Mouse (Mus musculus): ENCODE measurements around the gene Galk1. TPM values are rescaled to one million over a fixed set of nuclear protein-coding genes. Genes with fewer than 3 reads are reported as not detected.

The Galk1 gene
- 10 to 100 TPM; 14.0 to 16.9 TPM for total RNA-seq (2021)

DNA sequence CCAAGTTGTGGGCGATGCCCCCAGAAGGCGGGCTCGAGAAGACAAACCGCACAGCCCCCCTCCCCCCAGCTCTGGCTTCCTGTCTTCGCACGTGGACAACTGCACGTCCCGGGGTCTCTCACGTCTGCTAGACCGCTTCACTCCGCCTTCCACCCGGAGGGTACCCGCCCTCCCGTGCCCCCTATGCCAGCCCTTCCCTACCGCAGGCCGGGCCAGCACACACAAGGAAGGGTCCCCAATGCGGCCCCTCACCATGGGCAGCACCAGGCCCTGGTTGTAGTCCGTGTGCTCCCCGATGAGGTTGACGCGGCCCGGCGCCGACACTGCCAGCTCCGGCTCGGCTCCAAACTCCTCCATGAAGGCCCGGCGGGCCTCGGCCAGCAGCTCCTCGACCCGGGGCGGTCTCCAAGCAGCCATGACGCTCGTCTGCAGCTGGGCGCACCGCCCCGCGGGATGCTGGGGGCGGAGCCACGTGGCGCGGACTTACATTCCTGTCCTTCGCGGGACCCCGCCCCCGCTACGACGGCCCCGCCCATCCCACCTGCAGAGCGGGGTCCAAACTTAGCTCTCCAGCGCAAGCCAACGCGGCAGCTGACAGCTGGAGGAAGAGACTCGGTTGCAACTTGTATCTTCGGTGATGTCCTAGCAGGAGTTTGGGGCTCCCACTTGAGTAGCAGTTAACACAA is at the start of gene Galk1:
Gene Galk1, minus strand, starts transcription at position 458 of the 686 bp plus-strand sequence.
- peak; percentile 53 to 70 for DNase-seq (ENCODE audit: extremely low spot score in 1 of 2, low spot score in 1 of 2)

DNA sequence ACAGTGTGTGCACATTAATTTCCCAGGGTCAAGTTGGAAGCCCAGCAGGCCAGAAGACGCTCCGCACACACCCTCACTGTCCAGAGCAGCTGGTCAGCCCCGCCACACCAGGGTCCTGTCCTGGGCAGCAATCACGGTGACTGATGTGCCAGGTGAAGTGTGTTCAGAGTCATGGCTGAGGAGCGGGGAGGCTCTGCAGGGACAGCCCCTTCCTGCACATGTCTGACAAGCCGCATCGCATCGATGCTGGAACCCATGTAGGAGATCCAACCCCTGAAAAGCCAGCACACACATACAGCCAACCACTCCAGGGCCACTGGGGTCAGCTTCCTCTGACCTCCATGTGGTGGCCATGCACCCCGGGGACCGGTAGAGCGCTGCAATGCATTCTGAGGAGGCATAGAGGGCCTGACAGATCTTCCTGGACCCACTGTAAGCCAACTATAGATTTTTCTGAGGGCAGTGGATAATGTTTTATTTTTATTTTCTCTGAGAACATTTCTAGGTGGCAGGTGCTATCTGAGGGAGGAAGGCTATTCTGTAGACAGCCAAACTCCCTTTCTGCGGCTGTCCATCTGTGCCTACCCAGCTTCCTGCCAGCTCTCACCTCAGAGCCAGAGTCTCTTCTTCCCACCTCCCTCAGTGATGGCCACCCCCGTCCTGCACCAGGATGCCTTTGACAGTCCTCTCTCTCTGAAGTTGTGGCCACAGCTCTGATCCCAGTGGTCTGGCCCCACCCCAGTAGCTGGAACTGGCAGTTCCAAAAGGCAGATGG is 49.3 kb upstream of the Galk1 start:
- DNase-seq (ENCODE audit: extremely low spot score in 1 of 2, low spot score in 1 of 2) = no peak

DNA sequence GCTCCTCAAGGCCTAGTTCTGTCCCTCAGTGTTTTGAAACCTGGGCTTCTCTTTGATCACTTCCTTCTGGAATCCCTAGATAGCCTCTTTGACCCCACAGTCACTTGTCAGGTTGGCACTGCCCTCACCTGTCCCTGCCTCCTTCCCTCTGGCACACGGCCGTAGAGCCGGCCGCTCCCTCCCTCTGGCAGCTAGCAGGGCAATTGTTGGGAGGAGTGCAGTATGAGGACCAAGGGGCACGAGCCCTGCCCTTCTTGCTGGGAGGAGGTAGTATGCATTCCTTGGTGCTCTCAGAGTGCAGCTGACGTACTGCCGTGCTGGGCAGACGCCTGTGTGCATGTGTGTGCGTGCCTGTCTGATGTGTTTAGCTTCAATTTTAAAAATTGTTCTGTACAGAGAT is 48.1 kb upstream of the Galk1 start:
- DNase-seq (ENCODE audit: extremely low spot score in 1 of 2, low spot score in 1 of 2) = no peak

DNA sequence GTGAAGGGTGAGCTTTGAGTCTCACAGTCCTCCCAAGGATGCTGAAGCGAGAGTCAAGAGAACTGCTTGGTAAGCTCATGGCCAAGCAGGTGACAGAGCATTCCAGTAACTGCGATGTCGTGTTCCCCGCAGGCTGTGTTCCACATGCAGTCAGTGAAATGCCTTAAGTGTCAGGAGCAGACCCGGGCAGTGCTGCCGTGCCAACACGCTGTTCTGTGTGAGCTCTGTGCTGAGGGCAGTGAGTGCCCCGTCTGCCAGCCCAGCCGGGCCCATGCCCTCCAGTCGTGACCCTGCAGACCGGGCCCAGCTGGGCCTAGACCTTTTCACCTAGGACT is 47.1 kb upstream of the Galk1 start:
- no peak for DNase-seq (ENCODE audit: extremely low spot score in 1 of 2, low spot score in 1 of 2)

DNA sequence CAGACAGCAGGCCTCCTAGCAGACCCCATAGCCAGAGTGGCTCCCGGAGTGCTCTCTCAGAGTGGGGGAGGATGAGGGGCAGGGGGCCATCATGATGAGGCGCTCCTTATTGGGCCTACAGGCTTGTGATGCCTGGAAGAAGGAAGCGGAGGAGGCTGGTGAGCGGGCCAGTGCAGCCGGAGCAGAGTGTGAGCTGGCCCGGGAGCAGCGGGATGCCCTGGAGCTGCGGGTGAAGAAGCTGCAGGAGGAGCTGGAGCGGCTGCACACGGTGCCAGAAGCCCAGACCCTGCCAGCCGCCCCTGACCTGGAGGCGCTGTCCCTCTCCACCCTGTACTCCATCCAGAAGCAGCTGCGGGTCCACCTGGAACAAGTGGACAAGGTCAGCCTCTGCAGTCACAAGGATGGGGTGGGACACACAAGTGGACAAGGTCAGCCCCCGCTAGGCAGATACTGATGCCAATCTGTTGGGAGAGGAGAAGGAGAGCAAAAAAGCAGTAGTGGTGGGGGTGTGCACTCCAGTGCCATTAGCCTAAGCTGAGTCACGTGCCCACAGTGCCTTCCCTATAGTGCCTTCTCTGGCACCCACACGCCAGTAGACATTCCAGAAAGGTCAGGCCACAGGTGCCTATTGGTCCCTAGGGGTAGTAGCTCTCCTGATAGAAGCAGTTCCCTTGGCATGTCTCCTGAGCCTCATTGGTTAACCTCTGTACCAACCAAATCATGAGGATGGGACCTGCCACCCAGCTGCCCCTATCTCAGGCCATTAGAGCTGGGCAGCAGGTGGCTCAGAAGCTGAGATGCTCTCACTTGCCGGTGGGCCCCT is 46.6 kb upstream of the Galk1 start:
- no peak for DNase-seq (ENCODE audit: extremely low spot score in 1 of 2, low spot score in 1 of 2)

DNA sequence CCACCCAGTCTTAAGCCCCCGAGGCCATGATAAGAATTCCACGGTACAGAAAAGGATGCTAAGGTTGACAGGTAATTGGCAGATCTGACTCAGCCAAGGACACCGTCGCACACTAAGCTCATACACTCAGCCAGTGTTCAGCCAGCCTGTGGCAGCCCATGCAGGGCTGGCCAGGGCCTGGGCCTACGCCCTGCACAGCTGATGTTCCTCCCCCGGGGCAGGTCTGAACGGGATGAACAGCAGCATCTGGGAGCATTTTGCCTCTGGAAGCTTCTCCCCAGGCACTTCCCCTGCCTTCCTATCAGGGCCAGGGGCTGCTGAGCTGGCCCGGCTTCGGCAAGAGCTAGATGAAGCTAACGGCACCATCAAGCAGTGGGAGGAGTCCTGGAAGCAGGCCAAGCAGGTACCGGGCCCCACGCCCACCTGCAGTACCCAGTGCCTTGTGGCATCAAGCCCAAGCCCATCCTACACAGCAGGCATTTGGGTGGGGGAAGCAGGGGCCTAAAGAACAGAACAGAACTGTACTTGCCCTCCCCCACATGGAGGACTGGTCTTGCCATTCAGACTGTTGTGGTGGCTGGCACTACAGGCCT is 45.6 kb upstream of the Galk1 start:
- no peak for DNase-seq (ENCODE audit: extremely low spot score in 1 of 2, low spot score in 1 of 2)

DNA sequence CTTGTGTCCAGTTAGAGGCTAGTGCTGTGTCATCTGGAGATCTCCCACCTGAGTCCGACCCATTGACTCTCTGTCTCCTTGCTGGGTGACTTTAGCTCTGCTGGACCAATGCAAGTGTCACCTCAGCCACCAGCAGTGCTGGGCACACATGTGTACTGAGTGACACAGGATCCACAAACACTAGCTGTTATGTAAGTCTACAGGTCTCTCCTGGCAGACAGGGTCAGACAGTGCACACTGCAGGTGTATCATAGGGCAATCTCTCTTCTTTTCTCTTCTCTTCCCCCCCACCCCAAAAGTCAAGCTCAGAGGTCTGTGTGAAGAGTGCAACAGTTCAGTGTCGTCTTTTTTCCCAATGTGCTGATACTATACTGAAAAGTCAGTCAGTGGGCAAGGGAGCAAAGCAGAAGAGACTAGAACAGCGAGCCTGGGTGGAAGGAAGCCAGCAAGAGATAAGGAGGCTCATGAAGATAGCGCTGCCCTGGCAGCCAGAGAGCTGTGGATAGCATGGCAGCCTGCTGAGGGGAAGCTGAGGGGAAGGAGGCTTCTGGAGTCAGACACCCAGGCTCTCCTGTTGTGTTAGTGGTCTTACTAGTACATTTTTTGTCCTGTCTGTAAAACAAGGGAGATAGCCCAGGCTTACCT is 44.8 kb upstream of the Galk1 start:
- DNase-seq (ENCODE audit: extremely low spot score in 1 of 2, low spot score in 1 of 2) = no peak

DNA sequence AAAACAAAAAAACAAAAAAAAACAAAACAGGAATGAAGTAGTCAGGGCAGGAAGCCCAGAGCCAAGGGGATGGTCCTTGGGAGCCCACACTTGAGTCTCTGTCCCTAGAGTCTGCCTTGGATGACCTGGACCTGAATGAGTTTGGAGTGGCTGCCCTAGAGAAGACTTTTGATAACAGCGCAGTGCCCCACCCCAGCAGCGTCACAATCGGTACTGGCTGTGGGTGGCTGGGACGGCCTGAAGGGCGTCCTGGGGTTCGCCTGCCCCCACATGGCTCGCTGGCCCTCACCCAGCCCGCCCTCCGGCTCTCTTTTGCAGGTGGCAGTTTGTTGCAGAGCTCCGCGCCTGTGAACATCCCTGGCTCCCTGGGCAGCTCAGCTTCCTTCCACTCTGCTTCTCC is 43.4 kb upstream of the Galk1 start:
- no peak for DNase-seq (ENCODE audit: extremely low spot score in 1 of 2, low spot score in 1 of 2)

DNA sequence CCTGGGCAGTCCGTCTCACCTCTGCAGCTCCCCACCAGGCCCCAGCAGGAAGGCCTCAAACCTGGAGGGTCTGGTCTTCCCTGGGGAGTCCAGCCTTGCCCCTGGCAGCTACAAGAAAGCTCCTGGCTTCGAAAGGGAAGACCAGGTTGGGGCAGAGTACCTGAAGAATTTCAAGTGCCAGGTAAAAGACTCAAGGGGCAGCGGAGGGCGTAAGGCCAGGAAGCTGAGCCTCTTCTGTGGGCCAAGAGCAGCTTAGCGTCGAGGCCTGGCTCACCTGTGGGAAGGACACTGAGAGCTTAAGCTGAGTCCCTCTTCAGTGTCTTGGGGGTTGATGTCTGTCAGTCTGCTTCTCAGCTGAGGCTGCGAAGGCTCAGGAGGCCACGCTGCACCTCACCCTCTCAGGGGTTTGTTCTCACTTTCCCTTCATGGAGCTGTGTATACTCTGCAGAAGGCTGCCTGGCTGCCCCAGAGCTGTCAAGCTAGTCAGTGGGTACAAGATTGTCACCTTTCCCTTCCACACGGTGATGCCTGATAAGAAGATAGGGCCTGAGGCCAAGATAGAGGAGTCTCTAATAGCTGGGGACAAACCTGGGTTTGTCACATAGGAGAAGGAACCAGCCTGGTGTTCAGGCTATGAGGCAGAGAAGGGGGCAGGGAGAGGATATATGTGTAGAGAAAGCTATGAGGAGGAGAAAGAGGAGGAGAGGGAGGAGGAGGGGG is 41.2 kb upstream of the Galk1 start:
- no peak for DNase-seq (ENCODE audit: extremely low spot score in 1 of 2, low spot score in 1 of 2)

DNA sequence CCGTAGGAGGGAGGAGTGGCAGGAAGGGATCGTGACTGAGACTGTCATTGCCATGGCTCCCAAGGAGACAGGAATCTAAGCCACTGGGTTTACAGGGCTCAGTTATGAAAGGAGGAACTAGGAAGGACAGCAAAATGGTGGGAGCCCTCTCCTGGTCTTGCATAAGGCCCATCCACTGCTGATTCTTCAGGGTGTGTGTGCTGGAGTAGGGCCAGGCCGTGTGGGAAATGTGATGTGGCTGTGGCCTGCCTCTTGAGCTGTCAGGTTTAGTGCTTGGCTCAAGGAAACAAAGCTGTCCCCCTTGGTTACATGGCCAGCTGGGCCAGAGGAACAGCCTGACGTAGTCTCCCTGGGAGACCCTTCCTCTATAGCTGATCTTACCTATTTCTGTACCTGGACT is 37.7 kb upstream of the Galk1 start:
- DNase-seq (ENCODE audit: extremely low spot score in 1 of 2, low spot score in 1 of 2) = no peak

DNA sequence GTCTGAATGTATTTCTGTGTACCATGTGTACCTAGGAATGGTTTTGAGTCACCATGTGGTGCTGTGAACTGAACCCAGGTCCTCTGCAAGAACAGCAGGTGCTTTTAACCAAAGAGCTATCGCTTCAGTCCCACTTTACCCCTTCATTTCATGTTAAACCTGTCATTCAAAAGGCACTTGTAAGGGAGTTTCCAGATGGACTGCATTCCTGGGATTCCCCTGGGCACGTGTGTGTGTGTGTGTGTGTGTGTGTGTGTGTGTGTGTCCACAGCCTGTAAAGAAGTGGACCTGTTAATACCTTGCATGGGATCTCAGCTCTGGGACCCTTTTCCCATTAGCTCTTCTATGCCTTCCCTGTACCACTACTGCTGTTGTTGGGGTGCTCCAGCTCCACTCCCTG is 37.1 kb upstream of the Galk1 start:
- DNase-seq (ENCODE audit: extremely low spot score in 1 of 2, low spot score in 1 of 2) = no peak

DNA sequence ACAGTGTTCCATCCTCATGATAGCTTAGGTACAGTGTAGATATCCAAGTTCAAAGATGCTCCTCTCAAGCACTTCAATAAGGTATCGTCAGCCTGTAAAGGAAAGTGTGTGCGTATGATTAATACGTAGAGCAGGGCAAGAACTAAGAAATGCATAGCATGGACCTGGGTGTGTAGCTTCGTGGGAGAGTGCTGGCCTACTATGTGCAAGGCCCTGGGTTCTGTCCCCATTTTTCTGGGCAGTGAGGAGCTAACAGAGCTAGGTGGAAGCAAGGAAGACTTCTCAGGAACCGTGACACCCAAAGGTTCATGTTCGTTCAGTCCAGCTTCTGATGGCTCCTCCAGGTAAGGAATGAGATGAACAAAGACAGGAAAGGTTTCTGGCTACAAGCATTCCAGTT is 32.7 kb upstream of the Galk1 start:
- no peak for DNase-seq (ENCODE audit: extremely low spot score in 1 of 2, low spot score in 1 of 2)

DNA sequence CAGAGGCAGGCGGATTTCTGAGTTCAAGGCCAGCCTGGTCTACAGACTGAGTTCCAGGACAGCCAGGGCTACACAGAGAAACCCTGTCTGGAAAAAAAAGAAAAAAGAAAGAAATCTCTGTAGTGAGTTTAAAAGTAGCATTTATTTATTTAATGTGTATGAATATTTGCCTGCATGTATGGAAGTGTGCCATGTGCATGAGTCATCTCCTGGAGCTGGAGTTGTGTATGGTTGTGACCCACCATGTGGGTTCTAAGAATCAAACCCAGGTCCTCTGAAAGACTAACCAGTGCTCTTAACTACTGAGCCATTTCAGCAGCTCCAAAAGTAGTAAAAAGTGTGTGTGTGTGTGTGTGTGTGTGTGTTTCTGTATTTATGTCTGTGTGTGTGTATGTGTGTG is 30.8 kb upstream of the Galk1 start:
- no peak for DNase-seq (ENCODE audit: extremely low spot score in 1 of 2, low spot score in 1 of 2)

DNA sequence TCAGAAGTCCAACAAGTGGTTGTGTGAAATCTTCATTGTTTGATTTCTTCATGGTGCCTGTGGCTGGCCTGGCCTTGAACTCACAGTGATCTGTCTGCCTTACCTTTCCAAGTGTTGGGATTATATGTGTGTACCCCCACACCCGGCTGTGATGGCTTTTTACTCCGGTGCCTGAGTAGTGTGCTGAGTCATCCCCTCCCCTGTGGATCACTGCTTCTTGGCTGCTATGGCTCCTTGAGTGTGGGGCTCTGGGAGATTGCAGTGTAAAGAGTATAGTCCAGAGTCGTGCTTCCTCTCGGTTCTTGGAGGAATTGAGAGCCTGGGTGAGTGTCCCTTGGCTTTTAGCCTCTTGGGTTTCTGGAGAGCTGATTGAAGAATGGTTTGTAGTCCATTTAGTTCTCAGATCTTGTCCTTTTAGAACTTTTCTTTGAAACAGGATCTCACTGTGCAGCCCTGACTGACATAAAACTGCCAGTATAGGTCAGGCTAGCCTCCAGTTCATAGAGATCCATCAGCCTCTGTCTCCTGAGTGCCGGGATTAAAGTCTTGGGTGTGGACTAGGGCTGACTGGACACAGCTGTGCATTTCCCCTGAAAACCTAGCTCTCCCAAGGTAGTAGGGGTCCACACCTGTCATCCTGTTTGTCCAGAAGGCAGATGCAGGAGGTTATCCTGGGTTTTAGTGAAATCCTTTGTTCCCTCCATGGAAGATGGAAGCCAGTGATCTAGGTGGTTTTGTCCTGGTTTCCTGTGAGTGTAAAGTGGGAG is 30.0 kb upstream of the Galk1 start:
- DNase-seq (ENCODE audit: extremely low spot score in 1 of 2, low spot score in 1 of 2) = no peak

DNA sequence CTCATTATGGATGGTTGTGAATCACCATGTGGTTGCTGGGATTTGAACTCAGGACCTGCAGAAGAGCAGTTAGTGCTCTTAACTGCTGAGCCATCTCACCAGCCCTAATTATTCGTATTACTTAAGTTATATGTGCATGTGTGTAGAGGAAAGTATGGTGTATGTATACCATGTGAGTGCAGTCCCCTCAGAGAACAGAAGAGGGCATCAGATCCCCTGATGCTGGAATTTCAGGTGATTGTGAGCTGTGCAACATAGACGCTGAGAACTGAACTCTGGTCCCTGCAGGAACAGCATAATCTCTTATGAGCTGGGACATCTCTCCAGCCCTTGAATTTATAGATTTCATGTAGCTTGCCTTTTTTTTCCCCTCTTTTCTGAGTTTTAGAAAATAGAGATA is 29.3 kb upstream of the Galk1 start:
- DNase-seq (ENCODE audit: extremely low spot score in 1 of 2, low spot score in 1 of 2) = no peak

DNA sequence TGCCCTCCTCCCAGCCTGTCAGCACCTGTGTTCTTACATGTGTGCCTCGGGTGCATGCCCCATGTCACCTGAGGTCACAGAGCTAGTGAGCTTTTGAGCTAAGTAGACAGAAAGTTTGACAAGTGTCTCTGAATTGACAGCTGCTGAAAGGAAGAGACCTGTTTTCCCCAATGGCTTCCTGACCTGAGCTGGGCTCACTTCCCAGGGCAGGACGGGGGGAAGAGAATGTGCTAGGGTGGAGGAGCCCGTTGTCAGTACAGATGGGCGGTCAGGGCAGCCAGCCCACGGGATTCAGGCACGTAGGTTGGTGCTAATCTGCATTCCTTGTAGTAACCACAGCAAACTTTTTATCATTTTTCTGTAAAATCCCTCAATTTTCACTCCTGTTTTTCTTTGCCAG is 28.1 kb upstream of the Galk1 start:
- DNase-seq (ENCODE audit: extremely low spot score in 1 of 2, low spot score in 1 of 2) = no peak

DNA sequence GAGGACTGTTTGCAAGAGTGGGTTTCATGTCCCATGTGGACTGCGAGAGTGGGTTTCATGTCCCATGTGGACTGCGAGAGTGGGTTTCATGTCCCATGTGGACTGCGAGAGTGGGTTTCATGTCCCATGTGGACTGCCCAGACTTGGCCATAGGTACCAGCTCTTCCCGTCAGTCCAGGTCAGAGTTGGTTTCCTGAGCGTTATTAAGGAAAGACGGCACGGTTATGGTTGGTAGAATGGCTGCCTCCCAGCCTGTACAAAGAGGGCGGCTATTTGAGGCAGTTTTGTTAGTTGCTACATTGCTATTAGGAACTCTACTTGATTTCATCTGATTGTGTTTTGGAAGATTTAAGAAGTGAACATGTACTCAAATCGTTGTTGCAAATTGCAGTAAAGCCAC is 25.3 kb upstream of the Galk1 start:
- no peak for DNase-seq (ENCODE audit: extremely low spot score in 1 of 2, low spot score in 1 of 2)

DNA sequence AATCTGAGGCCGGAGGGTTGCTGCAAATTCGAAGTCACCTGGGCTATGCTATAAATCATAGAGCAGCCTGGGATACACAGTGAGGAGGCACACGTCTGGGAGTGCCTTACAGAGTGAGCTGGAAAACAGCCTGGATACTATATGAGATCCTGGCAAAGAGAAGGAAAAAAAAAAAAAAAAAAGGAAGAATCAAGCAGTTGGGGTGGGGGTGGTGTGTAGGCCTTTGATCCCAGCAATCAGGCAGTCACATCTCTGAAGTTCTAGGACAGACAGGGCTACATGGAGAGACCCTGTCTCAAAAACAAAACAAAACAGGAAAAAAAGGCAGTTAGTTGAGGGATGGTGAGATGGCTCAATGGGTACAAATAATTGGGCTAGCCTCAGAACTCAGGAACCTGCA is 24.2 kb upstream of the Galk1 start:
- DNase-seq (ENCODE audit: extremely low spot score in 1 of 2, low spot score in 1 of 2) = no peak

DNA sequence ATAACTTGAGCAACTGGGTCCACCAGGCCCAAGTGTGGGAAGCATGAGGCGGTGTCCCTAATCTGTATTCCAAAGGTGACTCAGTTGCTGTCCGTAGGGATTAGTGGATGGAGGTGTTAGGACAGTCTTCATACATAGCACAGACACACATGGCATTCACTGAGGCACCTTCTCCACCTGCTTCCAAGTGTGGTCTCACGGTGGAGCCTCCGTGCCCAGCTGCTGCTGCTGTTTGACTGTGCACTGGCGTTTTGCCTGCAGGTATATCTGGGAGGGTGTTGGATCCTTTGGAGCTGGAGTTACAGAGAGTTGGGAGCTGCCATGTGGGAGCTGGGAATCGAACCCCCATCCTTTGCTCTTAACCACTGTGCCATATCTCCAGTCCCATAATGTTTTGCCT is 22.1 kb upstream of the Galk1 start:
- DNase-seq (ENCODE audit: extremely low spot score in 1 of 2, low spot score in 1 of 2) = no peak
